Mouse (Mus musculus) stomach, embryonic 14.5 days (tissue): Measurements from ENCODE around the gene Aicda. TPM values are rescaled to one million over a fixed set of nuclear protein-coding genes. Genes with fewer than 3 reads are reported as not detected.

Experiments
- ATAC-seq: fragments of 200-750 bp; cut with Nextera tagmentation; 2 replicates; pipeline ENCODE4 v1.8.0; 2017; ENCODE audit warnings: low read depth, moderate TSS enrichment; ENCODE audit not compliant: insufficient number of reproducible peaks, insufficient read depth, low FRiP score
- H3K27ac ChIP-seq: fragments of 300-500 bp; sonication (generic); 2 replicates; pipeline ENCODE4 v1.5.1; 2014; ENCODE audit warnings: mild to moderate bottlenecking, low read length, moderate library complexity, mixed read lengths
- H3K27me3 ChIP-seq: fragments of 300-500 bp; sonication (generic); 2 replicates; pipeline ENCODE4 v1.6.1; 2014; ENCODE audit warnings: low read length, control low read depth, mixed read lengths; ENCODE audit not compliant: control insufficient read depth, insufficient read depth
- H3K36me3 ChIP-seq: fragments of 300-500 bp; sonication (generic); 2 replicates; pipeline ENCODE4 v1.6.1; 2014; ENCODE audit warnings: mild to moderate bottlenecking, control low read depth, low read length, moderate library complexity, mixed read lengths; ENCODE audit not compliant: control insufficient read depth, insufficient read depth
- H3K4me1 ChIP-seq: fragments of 300-500 bp; sonication (generic); 2 replicates; pipeline ENCODE4 v1.6.1; 2014; ENCODE audit warnings: low read length, control low read depth, mixed read lengths; ENCODE audit not compliant: control insufficient read depth, insufficient read depth
- H3K4me2 ChIP-seq: fragments of 300-500 bp; sonication (generic); replicated peaks from 2 replicates; pipeline ENCODE4 v1.6.1; 2014; ENCODE audit warnings: low read depth, low read length, control low read depth
- H3K4me3 ChIP-seq: fragments of 300-500 bp; sonication (generic); 2 replicates; pipeline ENCODE4 v1.5.1; 2014; ENCODE audit warnings: low read depth, low read length, control low read depth
- H3K9ac ChIP-seq: fragments of 300-500 bp; sonication (generic); replicated peaks from 2 replicates; pipeline ENCODE4 v1.6.1; 2014; ENCODE audit warnings: low read depth, mild to moderate bottlenecking, control low read depth, low read length, moderate library complexity, mixed read lengths
- H3K9me3 ChIP-seq: fragments of 300-500 bp; sonication (generic); 2 replicates; pipeline ENCODE4 v1.6.1; 2016; ENCODE audit warnings: low read depth, low read length, control low read depth; ENCODE audit not compliant: control insufficient read depth
- WGBS: fragments of 180-500 bp; shearing (Covaris S2); extraction: QIAGEN DNeasy Blood & Tissue Kit; methylation state at CpG from one replicate; pipeline ENCODE4 v1.1.7; 2014; 5-methylcytosine and 5-hydroxymethylcytosine counted together
- polyA plus RNA-seq: library from polyadenylated mRNA; unstranded; fragments of >200 nt; fragmentation: Nextera tagmentation; extraction: Ambion mirVana; gene quantifications from 2 replicates; pipeline ENCODE4 v1.2.1, GENCODE M21; 2014

Aicda gene
- polyA plus RNA-seq, 1 experiment from 2014 or later = not detected

DNA sequence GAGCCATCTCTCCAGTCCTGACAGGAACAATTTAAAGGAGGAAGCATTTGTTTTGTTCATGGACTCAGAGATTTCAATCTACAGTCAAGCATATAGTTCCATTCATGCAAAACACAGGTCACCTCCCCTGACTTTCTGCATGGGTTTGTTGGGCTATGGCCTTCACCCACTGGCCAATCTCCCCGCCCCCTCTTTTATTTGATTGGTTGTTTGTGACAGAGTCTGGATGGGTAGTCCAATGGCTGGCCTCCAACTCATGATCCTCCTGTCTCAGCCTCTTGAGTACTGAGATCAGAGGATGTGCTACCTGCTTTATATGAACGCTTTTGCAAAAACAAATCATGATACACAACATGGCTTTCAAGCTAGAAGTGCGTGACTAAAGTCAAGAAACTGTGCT lies 23.4 kb downstream of the Aicda start:
- no peaks in the 10 kb centered on the region for H3K27me3 ChIP-seq
- WGBS = 88% methylated on average over 3 of the region's 3 CpGs
- no peak overlapping the region for H3K9ac ChIP-seq
- H3K36me3 ChIP-seq = no peaks in the 10 kb centered on the region
- H3K4me3 ChIP-seq = no peak overlapping the region
- H3K4me2 ChIP-seq = no peak overlapping the region
- H3K27ac ChIP-seq = no peak overlapping the region
- no peak for ATAC-seq
- H3K9me3 ChIP-seq = no peaks in the 10 kb centered on the region
- no peaks in the 10 kb centered on the region for H3K4me1 ChIP-seq

DNA sequence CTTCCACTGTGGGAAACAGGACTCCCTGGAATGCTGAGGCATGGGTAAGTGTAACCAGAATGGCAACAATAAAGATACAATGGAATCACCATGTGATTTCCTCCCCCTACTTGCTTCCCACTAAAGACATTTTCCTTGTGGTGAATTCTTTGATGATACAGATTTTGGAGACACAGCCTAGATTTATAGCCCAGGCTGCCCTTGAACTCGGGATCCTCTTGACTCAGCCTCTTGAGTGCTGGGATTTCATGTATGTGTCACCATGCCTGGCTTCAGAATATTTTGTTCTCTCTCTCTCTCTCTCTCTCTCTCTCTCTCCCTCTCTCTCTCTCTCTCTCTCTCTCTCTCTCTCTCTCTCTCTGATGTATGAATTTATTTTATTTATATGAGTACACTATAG lies 25.5 kb downstream of the Aicda start:
- no peak for ATAC-seq
- Histone ChIP-seq H3K9ac (no peak overlapping the region), H3K4me3 (no peak overlapping the region), H3K9me3 (no peaks in the 10 kb centered on the region), H3K4me2 (no peak overlapping the region), H3K36me3 (no peaks in the 10 kb centered on the region), H3K27ac (no peak overlapping the region), H3K4me1 (no peaks in the 10 kb centered on the region), H3K27me3 (no peaks in the 10 kb centered on the region)
- 88% methylated on average over 1 of the region's 1 CpGs for WGBS

DNA sequence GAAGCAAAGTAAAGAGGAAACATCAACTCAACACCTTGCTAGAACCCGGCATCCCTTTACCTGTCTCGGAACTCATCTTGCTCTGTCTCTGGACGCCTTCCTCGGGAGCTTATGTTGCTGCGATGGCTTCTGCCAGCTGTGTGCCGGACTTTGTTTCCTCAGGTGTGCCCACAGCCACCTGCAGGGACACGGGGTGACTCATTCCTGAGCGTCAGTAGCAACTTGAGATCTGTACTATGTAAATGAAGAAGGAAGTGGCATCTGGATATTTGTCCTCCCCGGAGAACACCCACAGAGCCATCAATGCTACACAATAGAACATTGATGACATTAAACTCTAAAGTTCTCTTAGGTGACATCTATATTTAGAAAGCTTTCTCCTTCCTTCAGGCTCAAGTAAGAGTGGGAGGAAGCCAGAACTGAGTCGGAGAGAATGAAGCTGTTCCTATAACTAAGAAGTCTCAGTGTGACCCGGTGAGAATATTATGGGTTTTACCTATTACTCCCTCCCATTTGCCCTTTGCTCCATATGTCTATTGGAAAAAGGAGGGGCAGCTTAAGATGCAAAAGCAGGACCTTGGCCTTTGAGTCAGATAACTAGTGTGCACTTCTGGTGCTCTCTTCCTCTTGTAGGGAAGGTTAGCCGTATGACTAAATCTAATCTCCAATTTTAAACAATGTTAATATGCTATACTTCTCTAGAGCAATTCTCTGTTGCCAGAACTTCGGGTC lies 37.6 kb downstream of the Aicda start:
- H3K4me1 ChIP-seq = no peaks in the 10 kb centered on the region
- no peak for ATAC-seq
- H3K9ac ChIP-seq = no peak overlapping the region
- no peak overlapping the region for H3K27ac ChIP-seq
- no peaks in the 10 kb centered on the region for H3K36me3 ChIP-seq
- no peak overlapping the region for H3K4me2 ChIP-seq
- H3K9me3 ChIP-seq = no peaks in the 10 kb centered on the region
- WGBS = 77% methylated on average over 13 of the region's 13 CpGs
- H3K4me3 ChIP-seq = no peak overlapping the region
- no peaks in the 10 kb centered on the region for H3K27me3 ChIP-seq

DNA sequence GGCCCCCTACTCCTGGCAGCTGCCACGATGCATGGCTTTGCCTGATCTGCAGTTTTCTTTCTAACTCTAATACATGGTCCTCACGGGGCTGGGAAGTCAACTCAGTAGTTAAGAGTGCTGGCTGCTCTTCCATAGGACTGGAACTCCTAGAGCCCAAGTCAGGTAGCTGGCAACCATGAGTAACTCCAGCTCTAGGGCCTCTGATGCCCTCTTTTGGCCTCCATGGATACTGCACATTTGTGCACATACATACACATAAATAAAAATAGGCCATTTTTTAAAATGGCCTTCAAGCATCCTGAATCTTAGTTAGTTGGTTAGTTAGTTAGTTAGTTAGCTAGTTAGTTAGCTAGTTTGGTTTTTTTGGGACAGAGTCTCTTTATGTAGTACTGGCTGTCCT lies 39.3 kb downstream of the Aicda start:
- no peak for ATAC-seq
- H3K27ac ChIP-seq = no peak overlapping the region
- no peak overlapping the region for H3K4me3 ChIP-seq
- H3K36me3 ChIP-seq = no peaks in the 10 kb centered on the region
- H3K4me2 ChIP-seq = no peak overlapping the region
- 91% methylated on average over 2 of the region's 2 CpGs for WGBS
- no peaks in the 10 kb centered on the region for H3K4me1 ChIP-seq
- no peaks in the 10 kb centered on the region for H3K27me3 ChIP-seq
- H3K9me3 ChIP-seq = no peaks in the 10 kb centered on the region
- H3K9ac ChIP-seq = no peak overlapping the region

DNA sequence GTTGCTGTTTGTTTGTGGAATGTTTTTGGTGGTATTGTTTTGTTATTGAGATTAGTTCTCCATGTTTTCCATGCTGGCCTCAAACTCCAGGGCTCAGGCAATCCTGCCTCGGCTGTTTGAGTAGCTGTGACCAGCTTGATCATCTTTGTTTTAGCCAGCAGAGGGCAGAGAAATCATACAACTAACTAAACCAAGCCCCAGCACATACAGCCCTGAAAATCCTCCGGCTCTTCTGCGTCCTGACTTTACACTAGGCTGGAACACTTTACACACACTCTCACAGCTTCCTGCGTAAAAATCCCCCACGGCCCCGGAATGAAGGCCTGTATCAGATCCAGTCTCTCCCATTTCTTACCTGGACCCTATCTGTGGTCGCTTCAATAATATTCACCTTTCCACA lies 42.0 kb downstream of the Aicda start:
- Histone ChIP-seq H3K27me3 (no peaks in the 10 kb centered on the region), H3K36me3 (no peaks in the 10 kb centered on the region), H3K4me3 (no peak overlapping the region), H3K4me1 (no peaks in the 10 kb centered on the region), H3K4me2 (no peak overlapping the region), H3K9ac (no peak overlapping the region), H3K27ac (no peak overlapping the region), H3K9me3 (no peaks in the 10 kb centered on the region)
- ATAC-seq = no peak
- 27% methylated on average over 7 of the region's 7 CpGs for WGBS

DNA sequence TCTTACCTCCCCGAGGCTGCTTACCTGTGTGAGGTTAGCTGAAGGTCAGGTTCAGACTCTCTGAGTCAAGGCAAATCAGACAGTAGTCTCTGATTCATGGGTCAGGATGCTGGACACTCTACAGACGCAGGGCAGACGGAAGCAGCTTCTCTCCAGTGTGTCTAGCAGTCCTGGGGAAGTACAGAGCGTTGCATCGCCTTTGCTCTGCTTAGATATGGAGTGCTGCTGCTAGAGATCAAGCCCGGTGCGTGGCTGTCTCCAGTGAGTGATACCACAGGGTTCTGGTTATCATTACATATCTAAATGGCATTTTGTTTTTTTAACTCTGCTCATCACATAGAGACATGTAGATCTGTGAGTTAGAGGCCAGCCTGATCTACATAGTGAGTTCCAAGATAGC lies 43.0 kb downstream of the Aicda start:
- no peaks in the 10 kb centered on the region for H3K27me3 ChIP-seq
- H3K27ac ChIP-seq = no peak overlapping the region
- no peaks in the 10 kb centered on the region for H3K4me1 ChIP-seq
- WGBS = 70% methylated on average over 7 of the region's 7 CpGs
- H3K4me2 ChIP-seq = no peak overlapping the region
- no peak overlapping the region for H3K4me3 ChIP-seq
- no peaks in the 10 kb centered on the region for H3K36me3 ChIP-seq
- H3K9ac ChIP-seq = no peak overlapping the region
- no peak for ATAC-seq
- H3K9me3 ChIP-seq = no peaks in the 10 kb centered on the region

DNA sequence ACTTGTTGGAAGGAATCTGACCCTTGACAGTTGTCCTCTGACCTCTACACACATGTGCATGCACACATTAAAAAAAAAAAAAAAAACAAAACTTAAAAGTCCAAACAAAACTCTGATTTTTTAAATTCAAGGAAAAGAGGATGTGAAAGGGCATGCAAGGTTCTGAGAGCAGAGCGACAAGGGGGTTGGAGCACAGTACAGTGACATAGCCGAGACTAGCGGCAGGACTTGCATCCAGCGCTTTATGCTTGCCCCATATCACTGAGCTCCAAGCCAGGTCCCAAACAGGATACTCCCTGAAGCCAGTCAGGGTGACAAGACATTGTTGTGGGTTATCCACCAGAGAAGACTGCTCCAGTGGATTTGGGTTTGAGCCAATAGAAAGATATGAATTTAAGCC lies 44.4 kb downstream of the Aicda start:
- H3K36me3 ChIP-seq = no peaks in the 10 kb centered on the region
- H3K4me2 ChIP-seq = no peak overlapping the region
- no peaks in the 10 kb centered on the region for H3K9me3 ChIP-seq
- no peaks in the 10 kb centered on the region for H3K4me1 ChIP-seq
- H3K4me3 ChIP-seq = no peak overlapping the region
- no peak overlapping the region for H3K9ac ChIP-seq
- ATAC-seq = no peak
- WGBS = 93% methylated on average over 4 of the region's 4 CpGs
- H3K27me3 ChIP-seq = no peaks in the 10 kb centered on the region
- no peak overlapping the region for H3K27ac ChIP-seq

DNA sequence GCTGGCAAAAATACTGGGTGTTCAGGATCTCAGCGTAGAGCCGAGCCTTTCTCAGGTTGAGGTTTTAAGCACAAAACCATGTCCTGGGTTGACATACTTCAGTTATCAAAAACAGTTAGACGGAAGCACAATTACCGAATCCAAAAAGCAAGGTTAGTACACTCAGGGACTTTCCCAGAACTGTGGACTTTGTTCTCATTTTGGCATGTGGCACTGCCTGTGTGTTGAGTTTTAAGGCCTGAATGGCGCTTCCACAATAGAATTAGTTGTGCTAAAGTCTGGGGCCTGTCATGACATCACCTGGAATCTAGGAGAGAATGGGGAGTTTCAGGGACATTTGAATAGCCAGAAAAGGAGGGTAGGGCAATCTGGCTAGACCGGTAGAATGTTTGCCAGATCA lies 44.8 kb downstream of the Aicda start:
- Histone ChIP-seq H3K36me3 (no peaks in the 10 kb centered on the region), H3K4me1 (no peaks in the 10 kb centered on the region), H3K27me3 (no peaks in the 10 kb centered on the region), H3K27ac (no peak overlapping the region), H3K4me2 (no peak overlapping the region), H3K9me3 (no peaks in the 10 kb centered on the region), H3K4me3 (no peak overlapping the region), H3K9ac (no peak overlapping the region)
- 88% methylated on average over 6 of the region's 6 CpGs for WGBS
- no peak for ATAC-seq

DNA sequence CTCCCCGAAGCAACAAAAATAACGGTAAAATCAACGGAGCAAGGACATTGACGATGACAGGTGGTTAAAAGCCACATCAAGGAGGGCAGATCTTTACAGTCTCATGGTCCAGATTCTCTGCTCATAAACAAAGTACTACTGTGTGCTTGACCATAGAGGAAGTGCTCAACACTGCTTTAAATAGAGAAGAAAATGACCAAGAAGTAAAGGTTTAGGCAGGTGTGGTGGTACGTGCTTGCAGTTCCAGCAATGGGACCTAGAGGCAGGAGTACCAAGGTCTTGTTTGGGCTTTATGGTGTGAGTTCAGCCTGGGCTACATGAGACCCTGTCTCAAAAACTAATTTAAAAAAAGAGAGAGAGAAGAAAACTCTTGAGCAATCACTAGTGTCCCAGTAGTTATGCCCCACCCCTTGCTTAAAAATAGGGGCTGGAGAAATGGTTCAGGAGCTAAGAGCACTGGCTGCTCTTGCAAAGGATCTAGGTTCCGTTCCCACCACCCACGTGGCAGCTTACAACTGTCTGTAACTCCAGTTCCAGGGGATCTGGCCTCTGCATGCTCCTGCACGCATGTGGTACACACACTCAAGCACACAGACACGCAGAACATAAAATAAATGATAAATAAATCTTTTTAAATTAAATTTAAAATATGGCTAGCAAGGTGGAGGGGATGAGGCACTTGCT lies 45.6 kb downstream of the Aicda start:
- H3K27ac ChIP-seq = no peak overlapping the region
- no peak for ATAC-seq
- no peaks in the 10 kb centered on the region for H3K27me3 ChIP-seq
- 86% methylated on average over 9 of the region's 9 CpGs for WGBS
- H3K9me3 ChIP-seq = no peaks in the 10 kb centered on the region
- H3K4me3 ChIP-seq = no peak overlapping the region
- no peak overlapping the region for H3K9ac ChIP-seq
- no peaks in the 10 kb centered on the region for H3K4me1 ChIP-seq
- H3K4me2 ChIP-seq = no peak overlapping the region
- no peaks in the 10 kb centered on the region for H3K36me3 ChIP-seq
